Mouse (Mus musculus) right cerebral cortex, adult 2 months (tissue): Measurements from ENCODE around the gene Card14.

ENCODE experiments used
- DNase-seq, 2 experiments: peaks; one replicate each; pipeline ENCODE4 v3.0.0; 2021 to 2022; ENCODE audit warnings: low spot score in 2 of 2

Card14 gene

GRCm38 (mm10) chr11:119300986-119301385 lies 6.6 kb upstream of the Card14 start:
- no peak for DNase-seq

DNA sequence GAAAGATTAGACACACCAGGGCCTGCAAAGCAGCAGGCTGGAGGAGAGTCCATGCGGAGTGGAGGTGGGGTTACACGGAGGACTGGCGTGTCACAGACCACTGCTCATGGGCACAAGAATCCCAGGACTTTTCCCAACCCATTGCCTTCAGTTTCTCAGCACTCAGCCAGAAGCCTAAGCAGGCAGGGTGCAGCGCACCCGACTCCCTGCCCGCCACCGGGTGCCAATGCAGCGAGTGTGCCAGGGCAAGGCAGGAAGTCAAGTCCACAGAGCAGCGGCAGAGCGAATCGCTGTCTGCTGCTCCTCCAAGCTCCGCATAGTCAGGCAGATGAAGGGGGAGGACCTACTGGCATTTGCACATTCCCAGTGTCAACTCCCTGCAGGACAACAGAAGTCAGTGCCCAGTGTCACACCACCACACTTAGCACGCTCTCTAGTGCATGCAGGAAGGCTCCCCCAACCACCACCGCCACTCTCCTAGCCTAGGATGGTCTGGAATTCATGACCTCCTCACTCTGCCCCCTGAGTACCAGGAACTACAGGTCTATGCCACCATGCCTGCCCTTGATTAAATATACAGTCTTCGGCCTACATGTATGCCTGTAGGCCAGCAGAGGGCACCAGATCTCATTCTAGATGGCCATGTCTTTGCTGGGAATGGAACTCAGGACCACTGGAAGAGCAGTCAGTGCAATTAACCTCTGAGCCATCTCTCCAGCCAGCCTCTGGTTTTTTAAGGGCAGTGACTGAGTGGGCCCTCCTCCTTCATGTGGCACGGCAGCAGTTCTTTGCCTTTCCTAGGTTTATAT lies 2.5 kb upstream of the Card14 start:
- DNase-seq = peak; percentile 28 to 31

GRCm38 (mm10) chr11:119306762-119307657 lies 558 bp upstream of the Card14 start:
- no peak for DNase-seq

DNA sequence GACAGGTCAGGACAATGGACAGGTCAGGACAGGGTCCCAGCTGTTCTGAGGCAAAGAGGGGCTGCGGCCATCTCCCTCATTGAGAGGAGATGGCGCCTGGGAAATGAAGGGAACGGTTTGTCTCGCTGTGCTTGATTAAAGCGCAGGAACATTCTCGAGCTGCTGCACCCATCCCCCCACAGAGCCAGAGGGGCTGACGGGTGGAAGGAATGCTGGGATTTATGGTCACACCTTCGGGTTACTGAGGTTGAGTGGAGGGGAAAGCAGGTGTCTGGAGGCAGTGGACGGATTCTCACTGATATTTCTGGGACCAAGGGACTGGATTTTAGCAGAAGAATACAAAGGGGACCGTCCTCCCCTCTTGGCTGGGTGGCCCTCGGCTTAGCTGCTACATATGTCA lies 348 bp downstream of the Card14 start:
- DNase-seq = no peak

DNA sequence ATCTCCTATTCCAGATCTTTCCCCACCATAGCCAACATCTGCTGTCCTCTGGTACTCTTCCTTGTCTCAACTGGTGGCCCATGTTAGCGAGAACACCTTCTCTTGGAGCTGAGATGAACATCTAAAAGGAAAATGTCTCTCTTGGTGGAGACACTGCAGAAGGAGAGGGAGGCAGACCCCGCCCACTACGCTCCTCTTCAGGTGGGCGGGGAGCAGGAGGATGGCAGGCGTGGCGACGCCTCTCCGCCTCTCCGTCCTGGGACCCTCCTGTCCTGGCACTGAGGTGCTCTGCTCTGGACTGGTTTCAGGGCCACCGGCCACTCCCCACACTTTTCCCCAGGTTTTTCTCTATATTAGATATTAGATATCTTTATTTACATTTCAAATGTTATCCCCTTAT lies 3.1 kb downstream of the Card14 start:
- DNase-seq = no peak

- DNase-seq = no peak
These were observed 6.8 kb downstream of the Card14 start for GRCm38 (mm10) chr11:119314252-119314936.

GRCm38 (mm10) chr11:119316720-119317119 lies 9.2 kb downstream of the Card14 start:
- DNase-seq = no peak

GRCm38 (mm10) chr11:119322521-119322920 lies 15.0 kb downstream of the Card14 start:
- DNase-seq = no peak

DNA sequence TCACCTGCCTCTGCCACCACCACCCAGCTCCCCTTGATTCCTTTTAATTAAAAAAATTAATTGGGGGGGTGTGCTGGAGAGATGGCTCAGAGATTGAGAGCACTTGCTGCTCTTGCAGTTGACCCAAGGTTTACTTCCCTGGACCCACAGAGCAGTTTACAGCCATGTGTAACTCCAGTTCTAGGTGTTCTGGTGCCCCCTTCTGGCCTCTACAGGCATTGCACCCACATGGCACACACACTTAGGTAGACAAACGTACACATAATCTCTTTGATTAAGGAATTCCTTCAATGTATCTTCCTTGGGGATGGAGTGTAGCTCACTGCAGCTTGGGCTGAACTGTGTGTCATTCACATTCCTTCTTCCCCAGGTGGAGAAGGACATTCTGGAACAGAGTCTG lies 17.5 kb downstream of the Card14 start:
- DNase-seq = no peak

GRCm38 (mm10) chr11:119330592-119330991 lies 23.0 kb downstream of the Card14 start:
- DNase-seq = peak; percentile 32 to 43

GRCm38 (mm10) chr11:119331970-119332369 lies 24.4 kb downstream of the Card14 start:
- DNase-seq = no peak

DNA sequence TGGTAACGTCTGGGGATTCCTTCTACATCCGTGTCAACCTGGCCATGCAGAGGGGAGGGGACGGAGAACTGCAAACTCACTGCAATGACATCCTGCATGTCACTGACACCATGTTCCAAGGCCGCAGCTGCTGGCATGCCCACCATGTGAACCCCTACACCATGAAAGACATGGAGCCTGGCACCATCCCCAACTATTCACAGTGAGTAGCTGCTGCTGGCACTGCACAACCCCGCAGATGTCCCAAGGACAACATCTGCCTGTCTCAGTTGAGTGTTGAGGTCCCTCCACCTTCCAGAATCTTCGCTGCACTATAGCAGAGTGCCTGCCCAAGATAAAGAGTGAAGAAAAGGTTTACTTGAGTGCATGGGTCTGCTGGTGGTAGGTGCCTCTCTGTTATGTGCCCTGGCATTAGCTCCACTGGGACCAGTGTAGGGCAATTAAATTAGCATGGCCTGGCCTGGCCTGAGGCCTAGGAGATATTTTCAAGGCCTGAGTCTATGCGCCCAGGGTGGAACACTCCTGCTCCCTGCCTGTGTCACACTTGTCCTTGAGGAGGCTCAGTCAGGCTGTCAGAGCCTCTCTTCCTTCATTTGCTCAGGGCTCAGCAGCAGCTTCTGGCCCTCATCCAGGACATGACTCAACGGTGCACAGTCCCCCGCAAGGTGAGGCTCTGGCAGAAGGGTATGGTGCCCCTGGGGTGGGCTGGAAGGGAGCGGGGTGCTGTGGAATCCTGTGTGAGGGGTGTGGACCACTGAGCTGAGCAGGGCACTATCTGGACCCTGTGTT lies 30.9 kb downstream of the Card14 start:
- no peak for DNase-seq

- no peak for DNase-seq
These were observed 31.6 kb downstream of the Card14 start for GRCm38 (mm10) chr11:119339179-119339578.

DNA sequence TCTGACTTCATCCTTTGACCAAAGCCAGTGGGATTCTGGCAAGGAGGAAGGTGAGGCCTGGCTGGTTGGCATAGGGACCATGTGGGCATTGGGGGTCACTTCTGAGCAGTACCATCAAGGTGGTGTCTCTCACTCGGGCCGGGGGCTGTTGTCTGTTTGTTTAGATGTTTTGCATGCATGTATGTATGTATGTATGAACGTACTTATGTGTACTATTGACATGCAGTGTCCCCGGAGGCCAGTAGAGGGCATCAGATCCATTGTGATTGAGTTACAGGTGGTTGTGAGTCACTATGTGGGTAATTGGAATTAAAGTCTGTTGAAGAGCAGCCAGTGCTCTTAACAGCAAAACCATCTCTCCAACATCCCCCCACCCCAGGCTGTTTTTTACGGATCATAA lies 32.1 kb downstream of the Card14 start:
- DNase-seq = peak; percentile 78 to 86

GRCm38 (mm10) chr11:119344178-119344577 lies 36.6 kb downstream of the Card14 start:
- DNase-seq = no peak

- no peak for DNase-seq
These were observed 37.3 kb downstream of the Card14 start for GRCm38 (mm10) chr11:119344865-119345264.

DNA sequence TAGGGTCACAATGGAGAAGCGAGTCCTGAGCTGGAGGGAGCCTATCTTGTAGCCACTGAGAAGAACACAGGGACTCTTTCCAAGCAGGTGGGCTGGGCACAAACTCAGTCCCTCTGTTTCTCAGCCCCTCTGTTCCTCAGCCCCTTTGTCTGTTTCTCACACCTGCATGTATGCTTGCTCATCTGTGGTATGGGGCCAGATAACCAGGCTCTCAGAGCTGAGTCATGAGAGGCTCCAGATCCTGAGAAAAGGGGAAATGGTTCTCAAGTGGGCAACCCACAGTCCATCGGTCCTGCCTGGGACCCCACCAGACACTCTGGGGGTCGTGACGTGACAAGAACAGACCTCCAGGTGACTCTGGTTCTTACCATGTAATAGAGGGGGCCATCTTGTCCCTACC lies 39.6 kb downstream of the Card14 start:
- no peak for DNase-seq

- DNase-seq = no peak
These were observed 44.5 kb downstream of the Card14 start for GRCm38 (mm10) chr11:119352113-119352512.

DNA sequence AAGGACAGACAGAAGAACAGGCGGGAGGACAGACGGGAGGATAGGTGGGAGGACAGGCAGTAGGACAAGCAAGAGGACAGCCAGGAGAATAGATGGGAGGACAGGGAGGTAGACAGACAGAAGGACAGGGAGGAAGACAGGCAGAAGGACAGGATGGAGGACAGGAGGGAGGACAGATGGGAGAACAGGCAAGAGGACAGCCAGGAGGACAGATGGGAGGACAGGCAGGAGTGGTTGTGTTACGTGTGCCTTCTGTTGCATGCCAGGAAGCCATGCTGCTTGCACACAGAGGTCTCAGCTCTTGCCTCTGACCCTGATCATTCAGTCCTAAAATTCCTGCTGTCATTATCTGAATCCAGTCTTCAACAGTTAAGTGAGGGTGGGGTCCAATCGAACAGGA lies 46.4 kb downstream of the Card14 start:
- DNase-seq = no peak

GRCm38 (mm10) chr11:119354798-119355442 lies 47.4 kb downstream of the Card14 start:
- DNase-seq = no peak
